Mouse (Mus musculus): ENCODE data around the gene Ctf2. TPM values are rescaled to one million over a fixed set of nuclear protein-coding genes. Genes with fewer than 3 reads are reported as not detected.
A peak's percentile ranks its signal among the peaks of the same experiment; 100 is the strongest.

The Ctf2 gene
- polyA plus RNA-seq, 1 experiment, result not detected

DNA sequence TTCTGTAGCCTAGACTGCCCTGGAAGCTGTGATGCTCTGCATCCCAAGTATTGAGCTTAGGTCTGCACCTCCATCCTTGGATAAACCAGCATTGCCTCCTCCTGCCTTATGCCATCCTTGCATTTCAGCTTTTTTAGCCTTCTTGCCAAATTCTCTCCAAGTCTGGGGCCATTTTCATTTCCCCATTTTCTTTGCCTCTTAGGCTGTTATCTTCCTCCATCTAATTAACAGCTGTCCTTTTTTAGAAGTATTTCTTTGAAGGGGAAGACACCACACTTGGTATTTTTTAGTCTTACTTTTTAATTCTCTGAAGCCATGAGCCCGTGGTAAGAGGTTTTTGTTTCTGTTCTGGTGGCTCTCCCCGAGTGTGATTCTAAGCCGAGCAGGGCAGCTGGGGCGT, 31.7 kb upstream of the Ctf2 start:
- 82% methylated on average over 4 of the region's 4 CpGs for WGBS
- TF ChIP-seq POLR2A (IDR thresholded peaks at IDR 0.05; ENCODE audit: borderline replicate concordance, extremely low read depth, low read depth, low read length) (no peak), CTCF (IDR thresholded peaks at IDR 0.05; ENCODE audit: insufficient read depth, low read length) (no peak)
- Histone ChIP-seq H3K4me3 (replicated peaks; ENCODE audit: extremely low read depth, low read depth, low read length) (no peak overlapping the region), H3K4me1 (ENCODE audit: control insufficient read depth, insufficient read depth, low read length) (0 out of 2 replicates have a peak, but pooled peaks cover 3% of the 10 kb centered on the region)
- DNase-seq, result no peak

GRCm38 (mm10) chr7:127761026-127761425, 29.1 kb upstream of the Ctf2 start:
- Histone ChIP-seq H3K4me1 (ENCODE audit: control insufficient read depth, insufficient read depth, low read length) (no peaks in the 10 kb centered on the region), H3K4me3 (replicated peaks; ENCODE audit: extremely low read depth, low read depth, low read length) (no peak overlapping the region)
- TF ChIP-seq POLR2A (IDR thresholded peaks at IDR 0.05; ENCODE audit: borderline replicate concordance, extremely low read depth, low read depth, low read length) (no peak), CTCF (IDR thresholded peaks at IDR 0.05; ENCODE audit: insufficient read depth, low read length) (peak; percentile 97)
- DNase-seq, result peak; percentile 73
- 12% methylated on average over 7 of the region's 7 CpGs for WGBS

GRCm38 (mm10) chr7:127760478-127760877, 28.5 kb upstream of the Ctf2 start:
- 77% methylated on average over 3 of the region's 3 CpGs for WGBS
- no peaks in the 10 kb centered on the region for H3K4me1 ChIP-seq (ENCODE audit: control insufficient read depth, insufficient read depth, low read length)
- no peak for TF ChIP-seq POLR2A (IDR thresholded peaks at IDR 0.05; ENCODE audit: borderline replicate concordance, extremely low read depth, low read depth, low read length)
- no peak overlapping the region for H3K4me3 ChIP-seq (replicated peaks; ENCODE audit: extremely low read depth, low read depth, low read length)
- no peak for DNase-seq

GRCm38 (mm10) chr7:127759716-127760115, 27.8 kb upstream of the Ctf2 start:
- Histone ChIP-seq H3K4me3 (replicated peaks; ENCODE audit: extremely low read depth, low read depth, low read length) (no peak overlapping the region), H3K4me1 (ENCODE audit: control insufficient read depth, insufficient read depth, low read length) (no peaks in the 10 kb centered on the region)
- DNase-seq, result no peak
- TF ChIP-seq CTCF (IDR thresholded peaks at IDR 0.05; ENCODE audit: insufficient read depth, low read length) (no peak), POLR2A (IDR thresholded peaks at IDR 0.05; ENCODE audit: borderline replicate concordance, extremely low read depth, low read depth, low read length) (no peak)
- 48% methylated on average over 6 of the region's 6 CpGs for WGBS

DNA sequence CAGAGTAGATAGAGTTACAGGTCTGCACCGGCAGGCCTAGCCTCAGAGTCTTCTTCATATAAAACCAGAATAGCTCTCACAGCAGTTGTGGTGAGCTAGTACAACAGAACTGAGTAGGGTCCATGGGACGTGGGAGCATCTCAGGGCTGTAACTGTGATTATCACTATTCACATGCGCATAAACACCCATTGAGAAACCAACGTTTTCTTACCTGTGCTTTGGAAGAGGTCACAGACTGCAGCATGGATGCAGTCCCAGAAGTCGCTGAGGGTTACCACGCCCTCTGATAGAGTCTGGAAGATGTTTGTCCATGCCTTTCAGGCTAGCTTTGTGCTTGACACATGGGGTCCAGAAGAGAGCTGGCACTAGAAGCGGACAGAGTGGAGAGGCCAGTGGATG, 21.8 kb upstream of the Ctf2 start:
- Histone ChIP-seq H3K4me1 (ENCODE audit: control insufficient read depth, insufficient read depth, low read length) (no peaks in the 10 kb centered on the region), H3K4me3 (replicated peaks; ENCODE audit: extremely low read depth, low read depth, low read length) (no peak overlapping the region)
- WGBS, result 86% methylated on average over 7 of the region's 7 CpGs
- DNase-seq, result no peak
- TF ChIP-seq CTCF (IDR thresholded peaks at IDR 0.05; ENCODE audit: insufficient read depth, low read length), result no peak
- TF ChIP-seq POLR2A (IDR thresholded peaks at IDR 0.05; ENCODE audit: borderline replicate concordance, extremely low read depth, low read depth, low read length), result no peak

DNA sequence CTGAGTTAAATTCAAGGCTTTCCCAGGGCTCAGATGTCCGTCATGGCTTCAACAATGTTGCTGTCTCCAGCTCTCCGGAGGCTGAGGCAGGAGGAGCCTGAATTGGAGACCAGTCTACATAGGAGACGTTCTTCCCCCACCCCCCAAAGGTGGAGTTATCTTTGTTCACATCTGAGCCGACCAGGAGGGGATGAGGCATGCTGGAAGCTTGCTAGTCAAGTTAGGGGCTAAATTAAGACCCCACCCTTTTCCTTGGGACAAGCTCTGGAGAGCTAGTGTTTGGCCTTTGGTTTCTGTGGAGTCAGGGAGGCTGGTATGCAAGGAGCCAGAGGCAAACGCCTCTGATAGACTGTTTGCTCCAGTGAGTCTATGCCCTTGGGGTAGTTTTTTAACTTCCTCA, 21.2 kb upstream of the Ctf2 start:
- DNase-seq, result no peak
- Histone ChIP-seq H3K4me1 (ENCODE audit: control insufficient read depth, insufficient read depth, low read length) (no peaks in the 10 kb centered on the region), H3K4me3 (replicated peaks; ENCODE audit: extremely low read depth, low read depth, low read length) (no peak overlapping the region)
- TF ChIP-seq POLR2A (IDR thresholded peaks at IDR 0.05; ENCODE audit: borderline replicate concordance, extremely low read depth, low read depth, low read length) (no peak), CTCF (IDR thresholded peaks at IDR 0.05; ENCODE audit: insufficient read depth, low read length) (no peak)
- 58% methylated on average over 5 of the region's 5 CpGs for WGBS

DNA sequence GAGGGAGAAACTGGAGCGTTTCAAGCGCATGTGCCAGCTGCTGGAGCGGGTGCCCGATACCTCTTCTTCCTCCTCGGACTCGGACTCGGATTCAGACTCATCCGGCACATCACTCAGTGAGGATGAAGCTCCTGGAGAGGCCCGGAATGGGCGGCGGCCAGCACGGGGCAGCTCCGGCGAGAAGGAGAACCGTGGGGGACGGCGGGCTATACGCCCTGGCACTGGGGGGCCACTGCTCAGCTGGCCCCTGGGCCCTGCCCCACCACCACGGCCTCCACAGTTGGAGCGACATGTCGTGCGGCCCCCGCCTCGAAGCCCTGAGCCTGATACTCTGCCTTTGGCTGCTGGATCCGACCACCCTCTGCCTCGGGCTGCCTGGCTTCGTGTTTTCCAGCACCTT, 20.1 kb upstream of the Ctf2 start:
- no peak overlapping the region for H3K4me3 ChIP-seq (replicated peaks; ENCODE audit: extremely low read depth, low read depth, low read length)
- H3K4me1 ChIP-seq (ENCODE audit: control insufficient read depth, insufficient read depth, low read length), result peaks cover under 1% of the 10 kb centered on the region; the same call in 1 of the 2 replicates
- no peak for DNase-seq
- TF ChIP-seq CTCF (IDR thresholded peaks at IDR 0.05; ENCODE audit: insufficient read depth, low read length) (no peak), POLR2A (IDR thresholded peaks at IDR 0.05; ENCODE audit: borderline replicate concordance, extremely low read depth, low read depth, low read length) (no peak)
- 91% methylated on average over 25 of the region's 27 CpGs for WGBS

DNA sequence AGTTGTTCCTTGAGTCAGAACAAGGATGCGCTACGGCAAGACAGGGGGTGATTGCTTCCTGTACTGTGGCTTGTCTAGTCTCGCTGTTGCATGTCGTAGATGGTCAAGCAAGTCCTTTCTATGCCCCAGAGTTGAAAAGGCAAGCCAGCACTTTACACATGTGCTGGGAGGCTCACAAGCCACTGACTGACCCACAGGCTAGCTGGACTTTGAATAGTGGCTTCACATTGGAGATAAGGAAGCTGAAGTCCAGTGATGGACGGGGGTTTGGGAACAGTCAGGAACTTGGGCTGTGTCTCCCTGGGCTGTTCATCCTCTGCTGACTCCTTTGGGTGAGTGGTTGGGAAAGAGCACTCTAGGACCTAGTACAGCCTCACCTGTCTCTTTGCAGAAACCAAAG, 19.7 kb upstream of the Ctf2 start:
- WGBS, result 93% methylated on average over 5 of the region's 5 CpGs
- TF ChIP-seq CTCF (IDR thresholded peaks at IDR 0.05; ENCODE audit: insufficient read depth, low read length) (no peak), POLR2A (IDR thresholded peaks at IDR 0.05; ENCODE audit: borderline replicate concordance, extremely low read depth, low read depth, low read length) (no peak)

DNA sequence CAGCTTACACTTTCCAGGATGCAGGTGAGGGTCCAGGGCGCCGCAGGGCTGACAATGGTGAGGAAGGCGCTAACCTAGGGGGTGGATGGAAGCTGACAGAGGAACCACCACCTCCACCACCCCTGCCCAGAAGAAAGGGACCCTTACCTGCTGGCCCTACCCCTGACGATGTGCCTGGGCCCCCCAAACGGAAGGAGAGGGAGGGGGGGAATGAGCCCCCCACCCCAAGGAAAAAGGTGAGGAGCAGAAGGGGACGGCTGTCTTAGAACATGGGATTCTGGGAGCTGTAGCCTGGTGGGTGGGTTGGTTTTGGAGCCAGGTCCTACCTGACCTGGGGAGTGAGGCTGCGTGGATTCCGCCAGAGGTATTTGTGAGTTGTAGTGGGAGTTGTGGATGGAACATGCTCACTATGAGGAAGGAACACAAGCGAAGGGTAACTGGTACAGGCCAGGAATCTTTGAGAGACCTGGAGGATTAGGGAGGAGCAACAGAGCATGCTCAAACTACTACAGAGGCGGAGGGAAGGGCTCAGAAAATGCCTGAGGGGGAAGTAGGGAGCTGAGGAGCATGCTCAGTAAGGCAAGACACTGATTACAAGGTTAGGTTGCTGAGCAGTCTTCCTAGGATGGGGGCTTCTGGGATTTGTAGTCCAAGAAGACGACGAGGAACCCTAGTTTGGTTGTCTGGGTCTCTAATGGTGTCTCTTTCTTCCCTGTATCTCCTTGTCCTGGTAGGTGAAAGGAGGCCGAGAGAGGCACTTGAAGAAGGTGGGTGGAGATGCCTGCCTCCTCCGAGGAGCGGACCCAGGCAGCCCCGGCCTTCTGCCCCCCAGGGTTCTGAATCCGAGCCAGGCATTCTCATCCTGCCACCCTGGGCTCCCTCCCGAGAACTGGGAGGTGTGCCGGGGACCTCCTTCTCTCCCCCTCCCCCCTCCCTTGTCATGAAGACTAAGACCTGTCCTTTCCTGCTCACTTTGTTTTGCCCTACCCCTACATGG, 18.5 kb upstream of the Ctf2 start:
- Histone ChIP-seq H3K4me3 (replicated peaks; ENCODE audit: extremely low read depth, low read depth, low read length) (no peak overlapping the region), H3K4me1 (ENCODE audit: control insufficient read depth, insufficient read depth, low read length) (peaks cover 2% of the 10 kb centered on the region; the same call in 1 of the 2 replicates)
- 79% methylated on average over 19 of the region's 19 CpGs for WGBS
- DNase-seq, result no peak
- no peak for TF ChIP-seq POLR2A (IDR thresholded peaks at IDR 0.05; ENCODE audit: borderline replicate concordance, extremely low read depth, low read depth, low read length)
- no peak for TF ChIP-seq CTCF (IDR thresholded peaks at IDR 0.05; ENCODE audit: insufficient read depth, low read length)

More for the DNA sequence above, 19.7 kb upstream of the Ctf2 start:
- peaks cover 2% of the 10 kb centered on the region; the same call in 1 of the 2 replicates for H3K4me1 ChIP-seq (ENCODE audit: control insufficient read depth, insufficient read depth, low read length)
- H3K4me3 ChIP-seq (replicated peaks; ENCODE audit: extremely low read depth, low read depth, low read length), result no peak overlapping the region
- no peak for DNase-seq

DNA sequence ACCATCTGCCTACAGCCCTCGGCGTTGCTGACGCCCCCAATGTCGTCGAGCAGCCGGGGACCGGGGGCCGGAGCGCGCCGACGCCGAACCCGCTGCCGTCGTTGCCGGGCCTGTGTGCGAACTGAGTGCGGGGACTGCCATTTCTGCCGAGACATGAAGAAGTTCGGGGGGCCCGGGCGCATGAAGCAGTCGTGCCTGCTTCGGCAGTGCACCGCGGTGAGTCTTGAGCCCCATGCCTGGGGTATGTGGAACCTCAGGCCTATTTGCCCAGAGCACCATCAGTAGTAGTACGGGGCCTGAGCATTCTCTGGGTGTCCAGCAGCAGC, 16.2 kb upstream of the Ctf2 start:
- Histone ChIP-seq H3K4me1 (ENCODE audit: control insufficient read depth, insufficient read depth, low read length) (peaks cover 10% of the 10 kb centered on the region; the same call in 1 of the 2 replicates), H3K4me3 (replicated peaks; ENCODE audit: extremely low read depth, low read depth, low read length) (no peak overlapping the region)
- 94% methylated on average over 28 of the region's 28 CpGs for whole genome bisulfite sequencing
- TF ChIP-seq POLR2A (IDR thresholded peaks at IDR 0.05; ENCODE audit: borderline replicate concordance, extremely low read depth, low read depth, low read length) (no peak), CTCF (IDR thresholded peaks at IDR 0.05; ENCODE audit: insufficient read depth, low read length) (no peak)
- no peak for DNase-seq
